Mouse (Mus musculus) gastrocnemius, adult 8-10 months (tissue): ENCODE results near the gene Rps28. TPM values are rescaled to one million over a fixed set of nuclear protein-coding genes. Genes with fewer than 3 reads are reported as not detected.
"Not testable (repeated sequence)": the region's sequence is repeated elsewhere in the genome, so short reads cannot be mapped to it uniquely, and the experiment has no call there.

Experiments used
- DNase-seq, 2 experiments: peaks; one replicate each; pipeline ENCODE4 v3.0.0; 2022; ENCODE audit warnings: low spot score in 2 of 2
- total RNA-seq, 4 experiments: library from RNA; stranded (reverse); gene quantifications; 2 replicates each; pipeline ENCODE4 v1.2.4; 2022

Rps28 gene
- 100 to 1,000 TPM; 634 to 807 (median 649) TPM for total RNA-seq

DNA sequence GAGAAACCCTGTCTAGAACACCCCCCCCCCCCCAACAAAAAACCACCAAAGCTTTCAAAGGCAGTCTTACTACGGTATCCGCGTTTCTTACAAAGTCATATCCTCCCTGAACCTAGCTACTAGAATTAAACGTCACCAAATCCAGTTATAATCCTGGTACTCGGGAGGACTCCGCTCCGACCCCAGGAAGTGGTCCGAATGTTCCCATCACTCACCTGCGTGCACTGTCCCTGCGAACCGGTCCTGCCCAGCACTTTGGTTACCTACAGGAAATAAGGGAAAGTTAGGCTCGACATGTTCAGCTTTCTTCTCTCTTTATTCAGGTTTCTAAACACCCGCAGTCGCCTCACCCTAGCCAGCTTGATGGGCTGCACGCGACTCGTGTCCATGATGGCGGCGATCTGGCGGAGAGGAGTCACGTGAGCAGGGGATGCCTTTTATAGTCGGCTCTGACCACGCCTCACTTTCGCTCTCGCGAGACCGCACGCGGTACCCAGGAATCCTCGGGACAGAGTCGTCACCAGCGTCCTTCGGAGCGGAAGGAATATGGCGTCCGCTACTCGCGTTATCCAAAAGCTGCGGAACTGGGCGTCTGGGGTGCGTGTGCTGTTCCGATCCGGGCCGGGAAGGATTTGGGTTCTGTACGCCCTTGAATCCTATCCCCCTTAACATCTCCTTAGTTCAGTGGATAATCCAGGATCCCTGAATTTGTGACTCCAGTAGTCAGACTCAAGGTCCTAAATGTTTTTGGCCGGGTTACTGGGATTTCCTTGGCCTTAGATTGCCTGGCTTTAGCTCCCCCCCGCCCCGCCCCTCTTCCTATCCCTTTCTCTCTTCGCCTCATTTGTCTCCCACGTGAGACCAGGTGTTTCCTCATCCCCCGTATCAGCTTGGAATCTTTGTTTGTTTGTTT is at the start of gene Rps28, which contains the start of gene Ndufa7:
Rps28 (minus strand) TSS at position 479 of the 913 bp plus-strand sequence.
Ndufa7 (plus strand) TSS at position 489 of the 913 bp plus-strand sequence.
- peak; percentile 95 to 97 for DNase-seq

DNA sequence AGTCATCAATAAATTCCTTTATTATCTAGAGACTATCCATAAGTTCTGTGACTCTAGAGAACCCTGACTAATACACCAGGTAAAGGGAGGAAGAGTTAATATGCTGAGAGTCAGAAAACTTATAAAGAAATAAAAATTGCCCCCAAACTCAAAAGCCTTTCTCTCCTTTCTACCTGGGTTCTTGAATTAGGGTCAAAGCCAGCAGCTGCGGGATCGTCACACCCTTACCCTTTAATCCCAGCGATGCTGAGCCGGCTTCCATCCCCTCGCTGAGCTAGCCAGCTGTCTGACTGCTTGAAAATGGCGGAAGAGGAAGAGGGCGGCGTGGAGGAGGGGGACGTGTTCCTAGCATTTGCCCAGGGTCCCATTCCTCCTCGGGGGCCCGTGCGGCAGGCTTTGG is 49.2 kb upstream of the Rps28 start, which contains the start of gene Gm7029:
Gm7029 (plus strand) TSS at position 301 of the 400 bp plus-strand sequence.
- not testable (repeated sequence) for DNase-seq

DNA sequence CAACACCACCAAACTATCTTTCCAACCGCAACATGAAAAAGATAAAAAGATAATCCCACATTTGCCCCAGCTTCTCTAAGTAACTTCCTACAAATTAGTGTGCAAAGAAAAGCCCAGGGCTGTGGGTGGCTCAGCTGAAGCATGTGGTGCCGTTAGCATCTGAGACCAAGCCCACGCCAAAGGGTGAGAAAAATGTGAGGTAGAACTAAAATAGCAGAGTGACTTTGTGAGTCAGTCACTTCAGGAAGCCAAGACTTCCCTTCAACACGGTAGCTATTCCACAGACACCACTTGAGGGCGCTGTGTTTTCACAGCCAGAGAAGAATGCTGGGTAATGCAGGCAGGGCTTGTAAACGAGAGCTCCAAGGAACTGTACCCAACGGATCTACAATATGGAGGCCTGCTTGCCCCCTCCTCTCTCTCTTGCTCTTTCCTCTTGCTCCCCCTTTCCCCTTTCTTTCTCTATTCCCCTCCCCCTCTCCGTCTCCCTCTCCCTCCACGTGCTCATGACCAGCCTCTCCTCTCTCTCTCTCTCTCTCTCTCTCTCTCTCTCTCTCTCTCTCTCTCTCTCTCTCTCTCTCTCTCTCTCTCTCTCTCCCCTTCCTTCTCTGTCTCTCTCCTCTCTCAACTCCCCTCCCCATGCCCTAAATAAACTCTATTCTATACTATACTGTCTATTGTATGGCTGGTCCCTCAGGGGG is 41.1 kb upstream of the Rps28 start:
- DNase-seq, result no peak

GRCm38 (mm10) chr17:33857816-33858215 is 33.5 kb upstream of the Rps28 start:
- no peak for DNase-seq

DNA sequence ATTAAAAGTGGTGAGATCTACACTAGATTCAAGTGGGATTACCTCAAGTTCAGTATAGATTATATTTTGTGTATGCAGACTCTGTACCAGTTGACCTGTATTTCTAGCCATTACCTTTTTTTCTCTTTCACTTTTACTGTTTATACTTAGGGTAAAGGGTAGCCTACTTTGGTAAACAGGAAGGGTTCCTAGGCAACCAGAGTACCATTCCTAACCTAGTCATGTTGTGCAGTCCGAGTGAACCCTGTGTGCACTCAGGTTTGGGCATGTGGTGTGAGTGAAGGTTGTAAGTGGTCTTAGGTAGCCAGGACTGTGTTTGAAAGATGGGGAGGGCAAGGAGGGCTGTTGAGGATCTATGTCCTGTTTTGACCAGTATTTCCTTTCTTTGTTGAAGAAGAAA is 27.0 kb upstream of the Rps28 start:
- DNase-seq, result no peak

DNA sequence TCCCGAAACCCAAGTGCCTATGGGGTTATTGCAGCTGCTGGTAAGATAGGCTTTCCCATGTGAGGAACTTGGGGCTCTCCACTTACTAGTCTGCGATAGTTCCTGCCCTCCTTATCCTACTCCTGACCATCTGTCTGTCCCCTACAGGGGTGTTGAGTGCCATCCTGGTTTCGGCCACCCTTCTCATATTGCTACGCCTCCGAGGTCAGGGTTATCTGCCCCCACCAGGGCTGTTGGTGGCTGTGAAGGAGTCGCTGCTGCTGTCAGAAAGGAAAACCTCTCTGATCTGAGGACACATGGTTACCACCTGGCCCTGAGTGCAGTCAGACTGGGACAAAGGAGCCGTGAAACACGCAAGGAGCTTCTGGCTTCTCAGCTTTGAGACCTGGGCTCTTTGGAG is 23.8 kb upstream of the Rps28 start:
- no peak for DNase-seq

- no peak for DNase-seq
Measured at GRCm38 (mm10) chr17:33844196-33844595, 19.8 kb upstream of the Rps28 start.

DNA sequence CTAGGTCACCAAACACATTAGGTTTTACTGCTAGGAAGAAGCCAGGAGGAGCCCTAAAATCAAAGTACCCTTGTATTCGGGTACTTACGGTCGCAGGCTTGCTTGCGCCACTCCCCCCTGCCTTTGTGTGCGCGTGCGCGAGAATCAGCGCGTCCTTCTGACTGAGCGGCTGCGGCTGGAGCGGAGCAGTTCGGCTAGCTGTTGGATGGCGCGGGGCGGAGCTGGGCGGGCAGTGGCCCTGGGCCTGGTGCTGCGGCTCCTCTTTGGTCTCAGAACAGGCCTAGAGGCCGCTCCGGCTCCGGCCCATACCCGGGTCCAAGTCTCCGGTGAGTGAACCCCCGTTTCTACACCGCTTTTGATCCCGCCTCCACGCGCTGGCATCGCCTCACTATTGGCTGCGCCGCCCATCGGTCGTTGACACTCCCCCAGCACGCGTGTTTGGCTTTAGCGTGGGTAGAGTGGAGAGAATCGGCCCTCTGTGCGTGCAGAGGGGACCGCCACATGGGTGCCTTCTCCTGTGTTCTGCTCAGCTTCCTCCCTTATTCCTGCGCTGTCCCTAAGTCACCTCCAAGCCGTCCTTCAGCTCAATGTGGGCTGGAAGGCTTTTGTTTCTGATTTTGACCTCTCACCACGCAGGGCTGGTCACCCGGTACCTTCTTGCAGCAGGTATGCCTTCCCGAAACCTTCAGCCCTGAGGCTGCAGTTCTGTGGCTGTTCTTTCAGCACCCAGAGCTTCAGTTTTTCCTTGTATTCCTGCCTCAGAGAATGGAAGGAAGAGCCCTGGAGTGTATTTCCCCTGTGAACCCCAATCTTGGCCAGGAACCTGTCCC is 18.8 kb upstream of the Rps28 start, which contains the start of gene Cd320:
Cd320 (plus strand) TSS at position 126 of the 830 bp plus-strand sequence.
- DNase-seq, result peak; percentile 84 to 86

DNA sequence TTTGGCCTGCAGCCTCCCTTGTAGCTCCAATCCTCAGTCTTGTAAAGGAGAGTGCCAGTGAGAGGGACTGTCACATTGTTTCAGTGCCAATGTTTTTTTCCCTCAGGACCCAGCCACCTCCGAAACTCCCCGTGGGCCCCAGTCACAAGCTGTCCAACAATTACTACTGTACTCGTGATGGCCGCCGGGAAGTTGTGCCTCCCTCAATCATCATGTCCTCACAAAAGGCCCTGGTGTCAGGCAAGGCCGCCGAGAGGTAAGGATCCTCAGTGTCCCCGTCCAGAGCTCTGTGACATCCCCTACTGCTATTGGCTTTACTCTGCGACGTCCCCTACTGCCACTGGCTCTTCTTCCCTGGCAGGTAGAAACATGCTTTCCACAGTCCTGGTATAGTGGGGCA is 5.2 kb upstream of the Rps28 start:
- no peak for DNase-seq

- no peak for DNase-seq
Measured at GRCm38 (mm10) chr17:33828892-33829291, 4.5 kb upstream of the Rps28 start.

GRCm38 (mm10) chr17:33826850-33827249 is 2.5 kb upstream of the Rps28 start:
- DNase-seq, result peak; percentile 37 to 50

GRCm38 (mm10) chr17:33825462-33825861 is 1.1 kb upstream of the Rps28 start:
- DNase-seq, result no peak

DNA sequence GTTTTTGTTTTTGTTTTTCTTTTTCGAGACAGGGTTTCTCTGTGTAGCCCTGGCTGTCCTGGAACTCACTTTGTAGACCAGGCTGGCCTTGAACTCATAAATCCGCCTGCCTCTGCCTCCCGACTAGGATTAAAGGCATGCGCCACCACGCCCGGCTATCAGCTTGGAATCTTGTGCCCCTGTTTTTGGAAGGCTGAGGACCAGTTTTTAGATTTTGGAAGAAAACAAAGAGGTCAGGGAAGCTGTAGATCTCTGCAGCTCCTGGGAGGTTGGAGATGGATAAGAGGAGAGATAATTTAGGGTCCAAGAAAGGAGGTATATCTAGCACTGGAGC is 602 bp upstream of the Rps28 start:
- DNase-seq, result not testable (repeated sequence)

GRCm38 (mm10) chr17:33823171-33823570 is 1.2 kb downstream of the Rps28 start:
- not testable (repeated sequence) for DNase-seq

GRCm38 (mm10) chr17:33822436-33822959 is 1.9 kb downstream of the Rps28 start:
- no peak for DNase-seq

DNA sequence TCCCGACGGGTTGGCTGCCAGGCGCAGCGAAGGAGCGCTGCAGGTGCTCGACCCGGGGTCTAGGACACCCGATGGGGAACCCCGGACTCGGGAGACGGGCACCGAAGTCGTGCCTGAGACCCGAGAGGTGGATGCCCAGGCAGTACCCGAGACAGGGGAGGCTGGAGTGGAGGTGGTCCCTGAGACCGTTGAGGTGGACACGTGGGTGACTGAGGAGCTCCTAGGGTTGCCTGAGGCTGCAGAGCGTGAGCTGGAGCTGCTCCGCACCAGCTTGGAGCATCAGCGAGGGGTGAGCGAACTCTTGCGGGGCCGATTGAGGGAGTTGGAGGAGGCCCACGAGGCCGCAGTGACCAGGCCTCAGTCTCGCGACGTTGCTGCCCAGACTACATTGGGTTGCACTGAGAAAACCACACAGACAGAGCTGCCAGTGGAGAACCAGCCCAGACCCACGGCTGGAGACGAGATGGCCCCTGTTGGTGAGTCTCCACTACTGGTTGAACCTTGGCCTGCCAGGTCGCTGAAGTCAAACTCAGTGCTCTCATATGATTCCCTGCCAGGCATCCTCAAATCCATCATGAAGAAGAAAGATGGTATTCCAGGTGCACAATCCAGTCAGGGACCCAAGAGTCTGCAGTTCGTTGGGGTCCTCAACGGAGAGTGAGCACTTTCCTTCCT is 6.3 kb downstream of the Rps28 start:
- DNase-seq, result no peak

DNA sequence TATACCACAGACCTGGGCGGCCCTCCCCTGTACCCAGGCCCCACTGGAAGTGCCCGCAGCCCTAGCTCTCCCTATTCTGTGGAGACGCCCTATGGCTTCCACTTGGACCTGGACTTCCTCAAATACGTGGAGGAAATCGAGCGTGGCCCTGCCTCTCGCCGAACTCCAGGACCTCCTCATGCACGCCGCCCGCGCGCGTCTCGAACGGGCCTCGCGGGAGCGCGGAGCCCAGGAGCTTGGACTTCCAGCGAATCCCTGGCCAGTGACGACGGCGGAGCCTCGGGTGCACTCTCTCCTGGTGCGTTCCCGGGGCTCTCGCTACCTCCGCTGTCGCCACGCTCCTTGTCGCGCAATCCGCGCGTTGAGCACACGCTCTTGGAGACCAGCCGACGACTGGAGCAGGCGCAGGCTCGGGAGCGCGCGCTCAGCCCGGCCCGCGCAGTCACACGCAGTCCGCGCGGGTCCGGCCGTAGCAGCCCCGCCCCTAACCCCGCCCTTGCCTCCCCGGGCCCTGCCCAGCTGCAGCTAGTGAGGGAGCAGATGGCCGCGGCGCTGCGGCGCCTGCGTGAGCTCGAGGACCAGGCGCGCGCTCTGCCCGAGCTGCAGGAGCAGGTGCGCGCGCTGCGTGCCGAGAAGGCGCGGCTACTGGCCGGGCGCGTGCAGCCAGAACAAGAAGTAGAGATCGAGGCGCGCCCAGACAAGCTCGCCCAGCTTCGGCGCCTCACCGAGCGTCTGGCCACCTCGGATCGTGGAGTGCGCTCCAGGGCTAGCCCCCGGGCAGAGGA is 7.0 kb downstream of the Rps28 start:
- DNase-seq, result peak; percentile 79 to 89

DNA sequence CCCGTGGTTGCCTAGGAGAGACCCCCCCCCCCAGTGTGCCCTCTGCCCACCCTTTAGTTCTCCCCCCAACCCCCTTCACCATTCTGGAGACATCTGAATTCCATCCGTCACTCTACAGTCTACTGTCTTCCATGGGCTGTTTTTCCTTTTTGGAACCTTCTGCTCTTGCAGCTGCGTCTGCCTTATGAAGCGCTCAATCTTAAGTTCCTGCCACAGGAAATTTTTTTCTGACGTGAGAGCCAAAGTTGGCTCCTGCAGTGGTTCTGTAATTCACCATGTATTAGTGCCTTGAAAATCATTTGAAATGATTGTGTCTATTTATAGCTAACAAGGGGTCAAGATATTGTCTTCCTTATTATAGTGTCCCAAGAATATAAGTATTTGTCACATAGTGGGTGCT is 7.8 kb downstream of the Rps28 start:
- no peak for DNase-seq

DNA sequence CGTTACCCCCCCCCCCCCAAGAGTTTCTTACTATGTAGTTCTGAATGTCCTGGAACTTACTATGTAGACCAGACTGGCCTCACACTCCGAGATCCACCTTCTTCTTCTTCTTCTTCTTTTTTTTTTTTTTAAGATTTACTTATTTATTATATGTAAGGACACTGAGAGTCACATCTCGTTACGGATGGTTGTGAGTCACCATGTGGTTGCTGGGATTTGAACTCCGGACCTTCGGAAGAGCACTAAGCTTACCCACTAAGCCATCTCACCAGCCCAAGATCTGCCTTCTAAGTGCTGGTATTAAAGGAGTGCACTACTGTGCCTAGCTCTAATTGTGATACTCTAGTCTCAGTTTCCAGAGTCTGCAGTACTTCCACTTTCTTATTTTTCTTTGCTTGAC is 9.0 kb downstream of the Rps28 start:
- no peak for DNase-seq

DNA sequence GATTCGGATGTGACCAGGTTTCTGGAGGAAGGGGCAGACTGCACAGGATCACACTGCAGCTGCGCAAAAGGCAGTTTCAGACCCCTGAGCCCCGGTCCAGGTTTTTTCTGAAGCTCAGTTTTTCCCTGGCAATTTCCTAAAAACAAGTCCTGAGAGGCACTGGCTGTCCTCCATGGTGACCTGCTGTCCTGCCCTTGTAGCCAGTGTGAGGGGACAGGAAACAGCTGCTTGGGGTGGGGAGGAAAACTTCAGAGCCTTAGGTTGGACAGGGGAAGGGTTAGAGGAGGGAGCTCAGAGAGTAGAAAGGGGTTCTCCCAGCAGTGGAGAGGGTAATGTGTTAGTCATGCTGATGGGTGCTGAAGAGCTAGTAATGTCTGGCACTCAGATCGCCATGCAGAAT is 11.4 kb downstream of the Rps28 start:
- no peak for DNase-seq
